Mouse (Mus musculus) neural tube, embryonic 10.5 days (tissue): ENCODE measurements at regions not wholly inside any gene's neighbourhood (a gene's known extent, or its start where the extent isn't known, plus 50 kb on each side); places are given as distances from the start of the nearest gene placed in this dataset.

Experiments
- DNase-seq: peaks from one replicate; pipeline ENCODE4 v3.0.0-alpha.2; 2017; ENCODE audit warnings: low spot score; ENCODE audit errors: extremely low spot score

DNA sequence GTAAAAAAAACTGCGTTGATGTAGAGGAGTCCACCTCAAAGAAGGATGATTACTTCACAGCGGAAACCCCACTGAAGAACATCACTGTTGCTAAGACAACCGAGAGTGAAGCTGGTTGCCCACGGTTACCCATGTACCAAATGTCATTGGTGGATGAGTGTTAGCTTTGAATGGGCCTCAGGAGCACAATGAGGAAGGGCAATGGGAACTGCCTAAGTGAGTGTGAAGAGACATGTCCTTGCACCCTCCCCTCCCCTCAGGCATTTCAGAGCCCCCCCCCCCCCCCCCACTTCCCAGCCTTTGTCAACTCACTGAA lies 96.1 kb upstream of the Chd2 start:
- DNase-seq = peak; percentile 45

DNA sequence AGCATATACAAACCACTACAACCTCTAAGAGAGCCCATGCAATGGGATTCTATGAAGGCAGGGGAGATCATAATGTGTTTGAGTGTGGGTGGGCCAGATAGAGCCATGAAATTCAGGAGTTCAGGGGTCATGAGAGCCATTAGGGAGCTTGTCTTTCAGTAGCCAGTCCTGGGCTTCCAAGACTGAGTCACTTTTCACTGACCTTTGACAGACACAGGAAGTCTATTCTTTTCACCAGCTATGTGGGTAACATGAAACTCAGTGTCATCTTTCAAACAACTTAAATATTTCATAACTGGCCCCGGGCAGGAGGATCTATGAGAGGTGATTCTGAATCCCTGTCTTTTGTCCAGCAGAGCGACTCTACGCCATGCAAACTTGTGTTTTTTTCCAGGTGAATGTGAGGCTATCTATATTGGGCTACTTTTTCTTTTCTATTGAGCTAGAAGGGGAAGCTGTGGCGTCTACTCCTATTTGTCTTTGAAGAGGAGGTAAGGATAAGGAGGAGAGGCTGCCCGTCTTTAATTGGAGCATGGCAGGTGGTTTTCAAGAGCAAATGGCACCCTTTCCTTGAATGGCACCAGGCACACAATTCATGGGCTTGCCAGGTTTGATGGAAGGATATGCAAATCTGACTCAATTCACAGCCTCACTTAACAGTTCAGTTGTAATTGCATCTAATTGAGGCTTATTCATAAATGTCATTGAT lies 95.6 kb upstream of the Chd2 start:
- DNase-seq = no peak

DNA sequence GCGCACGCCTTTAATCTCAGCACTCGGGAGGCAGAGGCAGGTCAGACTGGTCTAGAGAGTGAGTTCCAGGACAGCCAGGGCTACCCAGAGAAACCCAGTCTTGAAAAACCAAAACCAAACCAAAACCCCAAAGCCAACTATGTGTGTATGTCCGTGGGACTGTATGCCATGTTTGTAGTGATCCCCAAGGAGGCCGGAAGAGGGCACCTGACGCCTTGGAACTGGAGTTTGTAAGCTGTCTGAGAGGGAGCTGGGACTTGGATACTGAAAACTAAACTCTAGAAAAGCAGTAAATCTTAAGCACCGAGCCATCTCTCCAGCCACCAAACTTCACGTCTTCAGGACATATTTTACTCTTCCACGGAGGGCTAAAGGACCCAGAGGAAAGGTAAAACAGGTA lies 93.8 kb upstream of the Chd2 start:
- DNase-seq = no peak

DNA sequence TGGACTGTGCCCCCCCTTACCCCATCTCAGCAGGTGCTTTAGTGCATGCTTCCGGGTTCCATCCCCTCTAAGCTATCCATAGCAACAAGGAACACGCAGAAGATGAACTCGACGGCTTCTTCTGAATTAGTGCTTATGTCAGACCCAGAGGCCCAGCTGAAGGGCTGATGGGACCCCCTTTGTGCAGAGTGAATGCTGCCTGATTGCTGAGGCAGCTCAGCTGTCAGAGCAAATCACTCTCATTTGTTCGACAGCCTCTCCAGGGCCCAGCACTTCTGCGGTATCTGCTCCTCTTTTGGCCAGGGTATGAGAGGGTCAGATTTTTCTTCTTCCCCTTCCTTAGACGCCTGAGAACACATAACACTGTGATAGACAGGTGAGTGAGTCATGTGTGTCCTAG lies 89.2 kb upstream of the Chd2 start:
- DNase-seq = no peak

DNA sequence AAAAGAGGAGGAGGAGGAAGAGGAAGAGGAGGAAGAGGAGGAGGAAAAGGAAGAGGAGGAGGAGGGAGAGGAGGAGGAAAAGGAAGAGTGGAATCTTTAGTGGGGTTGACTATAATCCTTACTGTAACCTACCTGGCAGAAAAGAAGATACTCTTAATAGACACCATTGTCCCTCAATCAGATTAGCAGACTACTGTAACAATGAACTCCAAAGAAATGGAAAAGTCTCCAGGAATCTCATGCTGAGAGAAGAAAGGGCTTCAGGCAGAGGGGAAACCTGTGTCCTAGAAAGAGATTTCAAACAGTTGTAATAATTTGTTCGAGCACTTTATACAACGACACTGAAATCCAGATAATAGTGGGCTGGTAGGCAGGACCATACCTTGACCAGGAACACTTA lies 87.6 kb upstream of the Chd2 start:
- no peak for DNase-seq

DNA sequence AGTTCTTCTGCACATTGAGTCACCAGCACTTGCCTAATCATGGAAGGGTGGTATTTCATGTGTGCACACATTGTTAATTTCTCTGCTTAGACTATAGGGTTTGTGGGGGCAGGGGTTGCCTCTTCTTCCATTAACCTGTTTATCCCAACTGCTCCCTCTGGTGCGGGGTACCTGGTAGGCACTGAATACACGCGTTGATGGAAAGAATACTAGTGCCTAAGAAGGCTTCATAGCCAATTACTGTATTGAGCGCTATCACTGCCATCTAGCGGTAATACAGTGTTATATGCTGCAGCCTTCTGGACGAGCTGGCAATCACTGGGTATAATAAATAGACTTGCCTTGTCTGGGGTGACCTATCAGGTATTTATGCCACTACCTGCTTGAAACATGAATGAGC lies 86.4 kb upstream of the Chd2 start:
- peak; percentile 59 for DNase-seq

DNA sequence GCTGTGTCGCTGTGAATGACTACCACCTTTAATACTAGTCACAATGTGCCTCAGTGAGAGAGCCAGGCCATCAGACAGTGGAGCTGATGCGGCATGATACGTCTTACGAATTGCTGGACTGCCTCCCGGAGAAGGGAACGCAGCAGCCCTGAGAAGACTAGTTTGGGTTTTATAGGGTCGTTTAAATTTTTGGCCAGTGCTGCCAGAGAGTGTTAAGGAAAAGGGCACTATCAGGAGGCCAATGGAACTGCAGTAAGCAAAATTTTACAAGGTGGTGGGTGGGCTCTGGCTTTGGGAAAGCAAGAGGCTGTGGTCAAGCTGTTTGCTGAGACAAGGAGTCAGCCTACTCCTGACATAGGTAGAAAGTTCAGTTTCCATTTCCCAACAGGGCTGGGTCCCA lies 84.7 kb upstream of the Chd2 start:
- no peak for DNase-seq

DNA sequence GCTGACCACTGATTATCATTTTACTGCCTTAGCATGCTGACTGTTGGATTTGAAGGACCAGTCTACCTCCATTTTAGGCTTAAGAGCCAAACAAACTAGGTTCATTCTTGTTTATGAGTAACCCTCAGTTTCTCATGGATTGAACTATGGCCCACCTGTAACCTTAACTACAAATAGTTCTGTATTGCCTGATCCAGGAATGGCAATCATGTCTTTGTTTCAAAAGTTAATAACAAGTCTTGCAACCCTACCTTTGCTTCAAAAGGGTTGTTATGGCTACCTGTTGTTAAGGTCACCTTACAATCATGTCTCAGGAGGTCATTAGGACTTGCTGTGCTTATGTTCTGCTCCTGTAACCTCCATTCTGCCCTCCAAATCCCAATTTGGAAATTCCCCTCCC lies 84.0 kb upstream of the Chd2 start:
- no peak for DNase-seq

DNA sequence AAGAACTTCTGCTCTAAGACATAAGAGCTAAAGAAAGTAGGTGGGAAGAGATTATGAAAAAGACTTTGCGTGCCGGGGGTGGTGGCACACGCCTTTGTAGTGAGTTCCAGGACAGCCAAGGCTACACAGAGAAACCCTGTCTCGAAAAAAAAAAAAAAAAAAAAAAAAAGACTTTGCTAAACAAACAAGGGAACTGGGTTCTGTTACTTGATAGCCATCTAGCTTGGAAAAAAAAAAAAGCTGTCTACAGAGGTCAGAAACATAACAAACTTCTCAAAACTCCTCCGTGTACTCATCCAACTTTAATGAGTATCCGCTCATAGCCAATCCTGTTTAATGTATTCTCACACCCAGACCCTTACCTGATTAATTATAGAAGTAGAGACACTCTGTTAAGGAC lies 83.4 kb upstream of the Chd2 start:
- DNase-seq = no peak

DNA sequence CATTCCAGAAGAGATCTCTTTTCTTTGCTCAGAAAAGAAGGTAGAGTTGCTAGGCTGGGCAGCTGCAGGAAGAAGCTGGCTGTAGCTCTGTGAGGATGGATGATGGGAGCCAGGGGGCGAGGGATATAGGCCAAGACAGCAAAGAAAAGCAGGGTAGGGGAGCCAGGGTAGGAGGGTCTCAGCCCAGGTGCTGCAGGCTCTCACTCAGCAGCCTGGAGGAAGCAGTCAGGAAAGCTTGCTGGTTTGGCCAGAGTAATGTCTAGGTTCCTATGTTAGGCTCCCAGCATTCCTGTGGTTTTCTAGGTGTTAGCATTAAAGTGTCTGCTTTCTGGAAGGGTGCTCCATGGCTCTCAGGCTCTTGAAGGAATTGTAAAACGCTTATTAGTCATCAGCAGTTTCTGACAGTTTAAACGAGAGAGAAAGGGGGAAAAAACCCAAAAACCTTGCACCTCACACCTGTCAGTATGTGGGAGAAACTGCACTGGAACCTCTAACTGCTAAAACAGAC lies 82.5 kb upstream of the Chd2 start:
- no peak for DNase-seq

DNA sequence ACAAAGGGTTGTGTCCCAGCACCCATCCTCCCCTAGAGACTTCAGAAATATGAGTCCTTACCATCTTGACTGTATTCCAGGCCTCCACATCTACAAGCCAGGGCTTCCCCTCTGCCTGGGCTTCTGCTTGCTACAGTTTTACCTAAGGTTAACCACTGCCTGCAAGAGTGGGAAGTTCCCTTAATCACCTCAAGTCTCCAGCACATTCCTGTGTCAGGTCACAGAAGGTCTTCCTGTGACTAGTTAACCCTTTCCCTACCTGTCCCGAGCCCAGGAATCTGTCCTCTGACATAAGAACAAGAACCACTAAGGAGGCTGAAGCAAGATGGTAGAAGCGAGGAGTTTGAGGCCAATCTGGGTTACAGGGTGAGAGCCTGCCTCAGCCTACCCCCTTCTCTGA lies 80.8 kb upstream of the Chd2 start:
- no peak for DNase-seq

DNA sequence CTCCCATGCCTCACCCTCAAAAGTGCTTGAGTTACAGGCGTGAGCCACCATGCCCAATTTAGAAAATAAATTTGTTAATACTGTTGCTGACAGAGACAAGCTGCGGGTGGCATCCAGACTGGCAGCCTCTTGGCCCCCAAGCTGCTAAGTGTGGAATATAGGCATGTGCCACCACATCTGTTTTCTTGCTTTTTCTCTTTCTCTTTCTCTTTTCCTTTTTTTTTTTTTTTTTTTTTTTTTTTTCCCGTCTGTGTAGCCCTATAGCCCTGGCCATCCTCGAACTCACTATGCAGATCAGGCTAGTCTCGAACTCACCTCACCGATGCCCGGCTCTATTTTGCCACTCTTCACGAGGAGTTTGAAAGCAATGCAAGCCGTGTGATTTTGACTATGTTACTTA lies 78.7 kb upstream of the Chd2 start:
- DNase-seq = no peak

DNA sequence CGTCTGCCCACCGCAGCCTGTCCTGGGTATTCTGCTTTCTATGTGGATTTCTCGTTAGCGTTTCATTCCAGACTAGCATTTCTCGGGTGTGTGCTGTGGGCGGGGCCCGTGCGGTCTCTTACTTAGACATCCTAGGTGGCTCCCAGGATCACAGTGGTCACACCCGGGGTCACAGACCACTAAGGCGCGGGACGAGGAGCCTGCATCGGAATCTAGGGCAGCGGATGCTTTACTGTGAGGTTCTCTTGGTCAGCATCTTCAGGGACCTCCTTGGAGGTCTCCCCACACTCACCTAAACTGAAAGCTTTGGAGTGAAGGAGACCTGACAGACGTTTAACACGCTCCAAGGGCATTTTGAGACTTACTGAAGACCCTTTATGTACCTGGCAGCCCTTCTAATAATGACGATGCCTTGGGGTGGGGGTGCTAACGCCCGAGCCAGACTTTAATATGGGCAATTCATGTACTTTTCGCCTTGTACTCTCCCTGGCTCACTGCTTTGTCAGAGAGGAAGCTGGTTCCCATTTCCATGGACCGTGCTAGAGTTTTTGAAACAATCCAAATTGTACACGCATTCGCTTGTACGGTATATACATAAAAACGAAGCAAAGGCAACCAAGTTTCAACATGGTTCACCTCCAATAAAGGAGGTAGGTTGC lies 77.3 kb upstream of the Chd2 start:
- no peak for DNase-seq

DNA sequence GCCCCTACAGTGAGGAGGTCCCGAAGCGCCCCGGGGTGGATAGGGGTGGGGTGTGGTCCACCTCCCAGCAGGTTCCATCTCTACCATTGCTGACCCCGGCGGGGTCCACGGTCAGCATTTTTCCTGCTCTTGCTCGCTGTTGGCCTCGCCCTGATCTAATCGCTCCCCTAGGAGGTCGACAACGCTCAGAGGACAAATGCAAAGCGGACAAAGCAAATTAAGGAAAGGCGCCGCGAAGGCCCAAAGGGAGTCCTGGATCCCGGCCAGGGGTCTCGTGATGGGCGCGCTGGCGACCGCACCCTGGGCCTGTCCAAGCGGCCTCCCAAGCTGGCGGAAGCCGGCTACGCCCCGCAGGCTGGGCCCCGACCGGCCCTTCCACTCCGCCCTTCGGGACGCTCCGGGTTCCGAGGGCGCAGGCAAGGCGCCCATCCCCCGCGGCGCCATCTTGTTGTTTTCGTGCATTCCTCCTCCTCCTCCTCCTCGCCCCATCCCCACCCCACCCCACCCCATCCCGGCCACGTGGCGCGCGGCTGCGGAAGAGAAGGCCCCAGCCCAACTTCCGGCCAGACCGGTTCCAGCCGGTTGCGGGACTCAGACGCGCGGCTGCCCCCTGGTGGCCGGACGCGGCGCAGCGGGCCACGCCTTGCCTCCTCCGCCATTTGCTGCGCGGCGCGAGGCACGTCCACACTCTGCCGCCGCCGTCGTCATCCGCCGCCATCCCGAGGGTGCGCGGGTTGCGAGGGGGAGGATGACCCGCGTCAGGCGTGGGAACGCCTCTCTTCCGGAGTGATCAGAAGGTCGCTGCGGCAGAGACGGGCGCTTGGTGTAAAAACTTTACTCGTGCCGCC lies 76.5 kb upstream of the Chd2 start:
- peak; percentile 100 for DNase-seq

DNA sequence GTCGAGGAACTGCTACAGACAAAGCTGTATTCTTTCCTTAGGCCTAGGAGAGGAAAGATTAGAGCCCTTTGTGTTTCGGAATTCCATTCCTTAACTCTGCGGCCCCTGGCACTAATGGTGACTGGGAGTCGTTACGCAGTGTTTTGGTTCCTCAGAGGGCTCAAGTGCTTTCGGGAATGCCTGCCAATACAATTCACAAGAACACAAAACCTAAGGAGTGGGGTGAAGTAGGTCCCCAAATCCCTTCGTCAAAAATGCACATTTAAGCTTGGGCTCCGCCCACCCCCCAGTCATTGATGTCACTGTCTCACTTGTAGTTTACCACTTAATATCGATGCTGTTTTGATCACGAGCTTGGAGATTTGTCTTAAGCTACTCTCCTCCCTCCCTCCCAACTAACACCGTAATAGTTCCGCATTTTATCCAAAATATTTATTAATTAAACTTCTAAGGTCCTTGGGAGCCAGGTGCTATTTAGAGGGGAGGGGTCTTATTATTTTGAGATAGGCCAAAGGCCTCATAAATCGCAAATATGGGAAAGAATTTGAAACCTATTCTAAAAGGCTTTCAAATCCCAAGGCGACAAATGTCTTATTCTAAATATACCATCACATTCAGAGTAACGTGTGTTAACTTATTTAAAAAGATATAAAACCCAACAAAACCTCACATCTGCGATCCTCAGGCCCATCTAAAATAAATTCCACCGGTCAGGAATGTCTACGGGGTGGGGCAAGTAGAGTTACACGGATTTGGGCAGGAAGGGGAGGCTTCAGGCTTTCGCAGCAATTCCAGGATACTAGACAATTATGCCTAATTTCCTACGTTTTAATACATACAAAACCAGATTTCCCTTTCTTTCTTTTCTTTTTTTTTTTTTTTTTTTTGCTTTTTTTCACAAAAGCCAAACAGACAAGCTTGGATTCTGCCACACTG lies 75.6 kb upstream of the Chd2 start:
- peak; percentile 59 for DNase-seq

DNA sequence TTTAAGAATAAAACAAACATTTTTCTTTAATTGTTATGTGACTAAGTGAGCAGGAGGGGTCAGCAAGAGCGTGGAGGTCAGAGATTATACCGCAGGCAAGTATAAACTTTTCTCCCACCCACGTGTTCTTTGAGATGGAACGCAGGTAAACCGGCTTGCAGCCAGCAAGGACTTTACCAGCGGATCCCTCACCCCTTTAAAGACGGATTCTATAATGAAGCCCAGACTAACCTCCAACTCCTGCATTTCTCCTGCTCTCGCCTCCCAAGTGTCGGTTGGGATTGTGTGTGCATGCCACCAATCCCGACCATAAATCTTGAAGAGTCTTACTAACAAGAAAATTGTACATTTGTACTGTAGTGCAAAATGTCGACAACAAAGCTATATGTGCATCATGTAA lies 74.4 kb upstream of the Chd2 start:
- DNase-seq = no peak

DNA sequence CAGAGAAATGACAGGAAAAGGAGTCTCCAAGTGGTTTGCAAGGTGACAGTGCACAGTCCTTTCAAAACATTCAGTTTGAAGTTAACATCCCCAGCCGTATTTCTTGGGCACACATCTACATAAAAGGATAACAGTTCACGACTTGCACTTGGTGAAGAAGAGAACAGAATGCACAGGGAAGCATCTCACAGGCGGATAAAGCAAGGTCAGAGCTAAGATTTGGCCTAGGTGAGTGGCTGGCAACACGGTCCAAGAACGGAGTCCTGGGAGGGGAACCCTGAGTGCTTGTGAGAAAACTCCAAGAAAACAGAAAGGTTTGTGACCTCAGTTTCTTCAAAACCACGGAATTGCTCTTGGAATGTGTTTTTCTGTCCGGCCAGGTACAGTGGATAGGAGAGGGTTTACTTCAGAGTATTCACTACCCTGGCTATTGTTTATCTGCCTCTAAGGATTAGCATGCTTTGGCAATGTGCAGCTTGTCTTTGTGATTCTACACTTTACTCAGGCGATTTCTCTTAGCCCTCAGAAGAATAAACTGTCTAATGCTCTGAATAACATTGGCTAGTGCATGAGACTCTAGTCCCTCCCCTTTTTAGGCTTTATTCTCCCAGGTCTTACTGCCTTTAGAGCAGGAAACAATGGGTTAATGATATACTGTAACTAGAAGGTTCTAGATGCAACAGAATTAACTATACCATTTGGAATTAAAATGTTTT lies 73.4 kb upstream of the Chd2 start:
- no peak for DNase-seq

DNA sequence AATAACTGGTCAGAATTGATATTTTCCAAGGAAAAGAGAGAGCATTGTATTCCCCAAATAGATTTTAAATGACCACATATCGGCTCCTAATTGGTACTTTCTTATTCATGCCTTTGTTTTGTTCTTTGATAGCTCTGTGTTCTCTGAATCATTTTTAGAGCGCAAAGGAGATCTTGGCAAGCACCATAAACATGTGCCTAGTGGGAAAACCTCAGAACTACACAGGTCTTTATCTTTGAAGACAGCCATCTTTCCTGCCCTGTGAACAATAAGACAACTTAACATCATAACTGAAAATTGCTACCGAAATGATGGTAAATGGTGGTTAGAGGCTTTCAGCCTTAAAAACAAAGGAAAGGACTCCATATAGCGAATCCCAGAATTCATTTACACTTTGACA lies 72.7 kb upstream of the Chd2 start:
- DNase-seq = no peak

DNA sequence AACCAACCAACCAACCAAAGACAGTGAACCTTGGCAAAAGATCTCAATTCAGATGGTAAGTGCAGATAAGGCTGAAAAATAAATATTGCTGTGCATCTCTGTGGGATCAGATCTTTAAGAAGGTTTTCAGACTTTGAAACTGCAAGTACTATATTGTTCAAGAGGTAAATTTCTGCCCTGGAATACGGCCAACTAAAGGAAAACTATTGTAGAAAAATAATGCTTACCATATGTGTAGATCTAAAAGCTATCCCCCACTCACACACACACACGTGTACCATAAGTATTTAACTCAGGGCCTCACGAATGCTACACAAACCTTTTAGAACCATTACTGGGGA lies 71.1 kb upstream of the Chd2 start:
- no peak for DNase-seq

DNA sequence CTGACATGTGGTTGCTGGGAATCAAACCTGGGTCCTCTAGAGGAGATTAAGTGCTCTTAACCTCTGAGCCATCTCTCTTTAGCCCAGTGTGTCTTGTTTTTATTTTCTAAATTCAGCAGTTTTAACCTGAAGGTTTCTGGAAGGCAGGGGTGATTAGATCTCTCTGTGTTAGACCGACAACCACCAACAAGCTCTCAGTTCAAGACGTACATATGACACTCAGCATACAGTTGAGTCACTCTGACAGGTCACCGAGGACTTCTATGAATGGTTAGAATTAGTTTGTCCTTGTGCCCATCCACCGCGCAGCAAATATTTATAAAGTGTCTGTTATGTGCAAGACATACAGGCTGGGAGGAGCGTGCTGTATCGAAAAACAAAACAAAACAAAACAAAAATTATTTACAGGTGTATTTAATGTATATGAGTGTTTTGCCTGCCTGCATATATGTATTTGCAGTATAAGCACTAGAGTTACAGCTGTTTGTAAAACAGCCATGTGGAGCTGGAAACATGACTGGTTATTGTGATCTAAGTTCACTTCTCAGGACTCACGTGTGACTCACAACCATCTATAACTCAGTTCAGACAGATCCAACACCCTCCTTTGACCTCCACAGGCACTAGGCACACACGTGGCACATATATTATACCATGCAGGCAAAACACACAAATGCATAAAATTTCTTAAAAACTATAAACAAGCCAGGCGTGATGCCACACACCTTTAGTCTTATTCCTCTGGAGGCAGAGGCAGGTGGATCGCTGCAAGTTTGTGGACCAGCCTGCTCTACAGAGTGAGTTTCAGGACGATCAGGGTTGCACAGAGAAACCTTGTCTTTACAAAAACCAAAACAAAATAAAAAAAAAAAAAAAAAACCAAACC lies 70.5 kb upstream of the Chd2 start:
- DNase-seq = no peak
